Mouse (Mus musculus) left cerebral cortex, postnatal 10 days (tissue): ENCODE results near the gene Grip2. TPM values are rescaled to one million over a fixed set of nuclear protein-coding genes. Genes with fewer than 3 reads are reported as not detected.

Experiments used
- DNase-seq, 2 experiments: peaks; one replicate each; pipeline ENCODE4 v3.0.0; 2021 to 2022; ENCODE audit warnings: low spot score in 2 of 2, mixed read lengths in 1 of 2; ENCODE audit errors: extremely low spot score in 1 of 2
- intact Hi-C: fragments of 180-260 bp; cut with DNase I; formaldehyde crosslinking; loops from one replicate; pipeline ENCODE4 v1.15.1; 2025
- total RNA-seq, 2 experiments: library from RNA; stranded (reverse); gene quantifications; 2 replicates each; pipeline ENCODE4 v1.2.3; 2021

Gene Grip2
- total RNA-seq, 2 experiments from 2014 or later, result 19.2 to 19.7 TPM

DNA sequence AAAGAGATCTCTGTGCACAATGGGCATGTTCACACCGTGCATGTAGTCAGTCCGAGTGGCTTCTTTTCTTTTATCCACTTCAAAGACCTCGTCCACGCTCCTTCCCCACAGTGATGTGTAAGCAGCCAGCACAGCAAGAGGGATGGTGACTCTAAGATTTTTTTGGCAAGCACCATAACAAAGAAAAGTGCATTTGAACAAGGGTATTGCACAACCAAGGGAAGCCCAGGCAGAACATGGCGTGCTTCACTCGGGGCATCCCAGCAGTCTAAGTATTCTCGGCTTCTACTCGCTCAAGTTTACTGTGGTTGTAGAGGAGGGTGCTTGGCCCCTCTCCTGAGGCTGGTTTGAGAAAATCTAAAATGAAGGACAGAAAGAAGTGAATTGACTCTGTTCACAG lies 84.1 kb downstream of the Grip2 start:
- no peak for DNase-seq
- intact Hi-C loops, result loop anchor here (5.0 kb wide), 1 partner anchor 216 kb away; no protein-coding TSS in a partner anchor

DNA sequence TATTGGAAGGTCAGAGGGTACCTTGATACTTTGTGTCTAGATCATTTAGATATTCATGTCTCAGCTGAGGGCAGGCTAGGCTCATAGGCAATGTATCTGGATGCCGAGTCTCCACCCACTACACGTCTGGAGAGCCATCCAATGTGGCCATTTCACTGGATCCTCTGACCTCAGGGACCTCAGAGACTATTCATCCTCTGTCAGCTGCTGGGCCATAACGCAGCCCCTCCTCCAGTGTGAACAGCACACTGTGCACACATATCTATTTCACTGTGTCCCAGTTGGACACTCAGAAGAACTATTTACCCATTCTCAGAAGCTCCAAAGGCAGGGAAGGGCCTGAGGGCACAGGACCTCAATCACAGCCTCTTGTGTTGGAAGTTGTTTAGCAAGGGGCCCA lies 84.6 kb downstream of the Grip2 start:
- intact Hi-C loops, result loop anchor here (5.0 kb wide), 1 partner anchor 215 kb away; no protein-coding TSS in a partner anchor
- no peak for DNase-seq

DNA sequence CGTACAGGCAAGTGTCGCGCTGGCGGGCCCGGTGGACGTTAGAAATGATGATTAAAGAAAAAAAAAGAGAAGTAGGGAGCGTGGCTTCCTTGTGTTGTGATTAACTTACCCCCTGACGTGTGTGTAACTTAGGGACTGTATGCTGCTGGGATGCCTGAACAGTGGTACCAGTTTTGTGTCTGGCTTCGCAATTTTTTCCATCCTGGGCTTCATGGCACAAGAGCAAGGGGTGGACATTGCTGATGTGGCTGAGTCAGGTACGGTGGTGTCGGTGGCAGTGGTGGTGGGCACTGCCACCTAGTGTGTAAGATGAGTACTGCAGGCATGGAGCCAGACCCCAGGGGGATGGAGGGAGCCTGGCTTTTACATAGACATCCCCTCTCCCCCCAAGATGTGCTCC lies 86.0 kb downstream of the Grip2 start:
- peak in 1 of 2 experiments; percentile 57 for DNase-seq
- intact Hi-C loops, result loop anchor here (1.0 to 5.0 kb wide), 2 partner anchors 165 to 214 kb away; no protein-coding TSS in a partner anchor

DNA sequence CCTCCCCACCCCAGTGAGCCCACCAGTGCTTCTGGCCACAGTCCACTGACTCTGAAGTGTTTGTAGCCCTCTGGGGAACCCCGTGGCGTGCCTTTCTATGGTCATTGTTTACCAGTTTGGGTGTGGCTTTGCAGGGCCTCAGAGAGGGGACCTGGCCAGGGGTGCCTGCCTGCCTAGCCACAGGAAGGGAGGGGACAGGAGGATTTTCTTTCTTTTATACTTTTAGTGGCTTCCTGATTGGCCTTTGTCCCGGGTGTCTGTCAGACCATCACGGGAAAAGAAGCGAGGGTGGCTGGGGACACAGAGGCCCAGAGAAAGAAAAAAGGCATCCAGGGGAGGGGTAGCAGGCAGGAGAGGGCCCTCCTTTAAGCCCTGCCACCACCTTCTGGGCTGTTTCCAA lies 89.0 kb downstream of the Grip2 start:
- intact Hi-C loops, result no loop called here
- peak in 1 of 2 experiments; percentile 70 for DNase-seq

DNA sequence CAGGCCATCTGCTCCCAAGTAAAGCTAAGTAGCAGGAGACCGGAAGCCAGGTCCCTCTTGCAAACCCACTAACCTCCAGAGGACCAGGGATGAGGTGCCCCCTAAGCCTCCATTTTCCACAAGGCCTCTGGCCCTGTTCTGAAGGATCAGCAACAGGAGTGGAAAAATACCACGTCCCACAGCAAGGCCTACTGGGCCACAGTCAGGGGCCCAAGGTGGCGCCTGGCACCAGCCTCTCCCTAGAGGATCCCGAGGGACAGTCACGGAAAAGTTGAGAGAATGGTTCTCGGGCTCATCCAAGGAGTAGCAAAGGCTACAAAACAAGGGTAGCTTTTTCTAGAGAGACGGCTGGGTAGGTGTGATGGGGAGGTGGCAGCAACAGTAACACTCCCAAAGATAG lies 89.6 kb downstream of the Grip2 start:
- DNase-seq, result no peak
- intact Hi-C loops, result no loop called here

DNA sequence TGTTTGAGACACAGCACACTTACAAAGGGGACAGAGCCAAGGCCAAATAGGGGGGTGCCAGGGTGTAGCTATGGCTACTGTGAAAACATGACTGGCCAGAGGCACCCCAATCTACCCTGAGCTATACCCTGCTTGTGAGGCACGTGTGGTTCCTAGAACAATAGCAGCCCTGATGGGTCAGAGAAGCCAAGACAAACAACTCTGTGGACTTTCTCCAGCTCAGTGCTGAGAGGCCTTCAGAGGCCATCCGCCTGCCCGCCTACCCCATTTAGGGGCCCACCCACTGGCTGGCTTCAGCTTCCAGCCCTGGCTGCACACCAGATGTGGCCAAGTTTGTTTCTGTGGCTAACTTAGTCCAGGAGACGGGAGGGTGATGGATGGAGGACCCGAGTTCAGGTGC lies 90.6 kb downstream of the Grip2 start:
- intact Hi-C loops, result no loop called here
- peak in 1 of 2 experiments; percentile 86 for DNase-seq

DNA sequence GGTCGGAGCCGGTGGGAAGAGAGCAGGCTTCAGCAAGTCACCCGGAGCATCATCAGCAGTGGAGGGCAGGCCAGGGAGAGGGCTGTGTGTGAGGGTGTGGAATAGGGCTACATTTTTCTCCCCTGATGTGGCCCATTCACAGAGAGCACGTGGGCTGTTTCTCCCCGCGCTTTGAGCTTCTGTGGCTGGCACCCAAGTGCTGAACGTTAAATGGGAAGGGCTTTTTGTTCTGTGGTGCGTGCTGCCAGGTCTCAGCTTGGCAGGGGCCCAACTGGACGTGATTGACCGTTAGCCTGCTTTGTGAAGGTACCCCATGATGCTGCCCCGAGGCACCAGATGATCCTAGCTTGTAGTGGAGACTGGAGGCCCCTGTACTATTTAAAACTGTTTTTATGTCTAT lies 94.9 kb downstream of the Grip2 start:
- intact Hi-C loops, result no loop called here
- peak in 1 of 2 experiments; percentile 68 for DNase-seq

DNA sequence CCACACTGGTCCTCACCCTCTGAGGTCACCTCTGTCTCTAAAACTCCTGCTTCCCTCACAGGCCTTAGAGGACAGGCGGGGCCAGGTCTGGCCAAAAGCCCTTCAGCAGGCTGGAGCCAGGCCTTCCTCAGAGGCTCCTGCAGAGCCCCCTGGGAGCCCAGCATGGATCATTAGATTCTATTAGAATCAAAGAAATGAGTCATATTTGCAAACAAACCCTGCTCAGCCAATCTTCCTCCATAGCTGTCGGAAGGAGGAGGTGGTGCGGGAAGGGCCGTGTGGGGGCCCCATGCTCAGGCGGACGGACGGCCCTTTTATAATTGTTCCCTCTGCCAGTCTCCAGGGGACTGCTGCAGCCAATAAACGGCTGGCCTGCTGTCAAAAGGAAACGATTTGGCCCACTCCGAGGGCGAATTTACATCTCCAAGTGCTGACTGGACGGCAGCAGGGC lies 97.3 kb downstream of the Grip2 start:
- DNase-seq, result peak in 1 of 2 experiments; percentile 83
- intact Hi-C loops, result no loop called here

DNA sequence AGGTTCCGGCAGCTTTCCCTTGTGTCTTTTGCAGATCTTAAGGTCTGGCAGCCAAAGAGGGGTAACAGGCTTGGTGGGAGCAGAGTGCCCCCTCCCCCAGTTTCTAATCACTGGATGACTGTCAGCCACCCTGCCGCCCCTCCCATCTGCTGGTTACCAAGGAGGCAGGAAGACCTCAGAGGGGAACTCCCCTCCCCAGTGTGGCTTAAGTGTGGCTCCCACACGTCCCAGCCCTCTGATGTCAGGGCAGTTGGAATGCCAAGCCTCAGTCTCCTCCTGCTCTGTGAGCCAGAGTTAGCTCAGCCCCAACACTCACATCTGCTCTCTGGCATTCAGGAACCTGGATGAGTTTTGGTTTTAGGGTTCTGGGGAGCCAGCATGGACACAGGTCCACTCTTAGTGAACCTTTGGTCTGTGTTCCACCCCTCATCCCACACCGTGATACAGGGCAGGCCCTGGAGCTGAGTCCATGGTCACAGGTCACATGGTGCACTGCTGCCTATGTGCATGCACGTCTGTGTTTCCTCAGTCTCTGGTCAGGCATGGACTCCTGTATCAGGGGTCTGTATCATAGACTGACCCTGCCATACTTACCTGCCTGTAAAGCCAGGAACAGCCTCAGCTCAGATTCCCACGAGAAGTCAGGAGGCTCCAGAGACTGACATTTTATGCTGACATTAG lies 98.0 kb downstream of the Grip2 start:
- no peak for DNase-seq
- intact Hi-C loops, result no loop called here

DNA sequence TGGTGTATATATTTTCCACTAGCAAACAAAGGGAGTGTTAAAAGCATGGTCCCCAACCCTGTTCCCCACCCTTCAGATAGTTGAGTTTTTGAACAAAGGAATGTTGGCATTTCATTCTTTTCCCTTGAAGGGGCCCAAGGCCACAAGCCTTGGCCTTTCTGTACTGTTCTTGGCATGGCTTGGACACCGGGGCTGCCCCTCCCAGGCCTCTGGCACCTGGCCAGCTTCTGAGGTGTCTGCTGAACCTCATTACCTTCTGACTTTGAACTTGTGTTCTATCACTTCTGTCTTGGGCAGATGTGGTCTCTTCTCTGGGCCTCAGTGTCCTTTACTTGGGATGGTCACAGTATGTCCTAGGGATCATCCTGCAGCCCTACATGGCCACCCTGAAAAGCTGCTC lies 99.7 kb downstream of the Grip2 start:
- intact Hi-C loops, result no loop called here
- DNase-seq, result peak in 1 of 2 experiments; percentile 66

DNA sequence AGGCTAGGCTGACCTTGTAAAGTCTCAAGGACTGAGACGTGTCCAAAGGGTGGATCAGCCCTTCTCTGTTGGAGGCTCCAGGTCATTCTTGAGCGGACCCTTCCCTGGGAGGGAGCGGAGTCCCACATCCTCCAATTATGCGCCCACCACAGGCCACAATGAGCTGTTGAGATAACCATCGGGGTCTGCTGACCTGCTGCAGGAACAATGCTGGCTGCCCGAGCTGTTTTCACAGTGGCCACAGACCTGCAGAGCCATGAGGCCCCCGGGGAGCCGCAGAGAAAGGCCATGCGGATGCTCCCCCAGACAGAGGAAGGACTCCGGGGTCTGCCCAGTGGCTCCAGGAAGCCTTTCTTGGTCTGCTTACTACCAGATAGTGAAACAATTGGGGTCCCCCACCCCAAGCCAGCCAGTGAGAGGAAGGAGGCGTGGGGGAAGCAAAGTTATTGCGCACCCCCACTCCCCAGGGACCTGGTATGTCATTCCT lies 105.8 kb downstream of the Grip2 start:
- intact Hi-C loops, result loop anchor here (5.0 kb wide), 1 partner anchor 34 kb away; no protein-coding TSS in a partner anchor
- peak in 1 of 2 experiments; percentile 86 for DNase-seq

DNA sequence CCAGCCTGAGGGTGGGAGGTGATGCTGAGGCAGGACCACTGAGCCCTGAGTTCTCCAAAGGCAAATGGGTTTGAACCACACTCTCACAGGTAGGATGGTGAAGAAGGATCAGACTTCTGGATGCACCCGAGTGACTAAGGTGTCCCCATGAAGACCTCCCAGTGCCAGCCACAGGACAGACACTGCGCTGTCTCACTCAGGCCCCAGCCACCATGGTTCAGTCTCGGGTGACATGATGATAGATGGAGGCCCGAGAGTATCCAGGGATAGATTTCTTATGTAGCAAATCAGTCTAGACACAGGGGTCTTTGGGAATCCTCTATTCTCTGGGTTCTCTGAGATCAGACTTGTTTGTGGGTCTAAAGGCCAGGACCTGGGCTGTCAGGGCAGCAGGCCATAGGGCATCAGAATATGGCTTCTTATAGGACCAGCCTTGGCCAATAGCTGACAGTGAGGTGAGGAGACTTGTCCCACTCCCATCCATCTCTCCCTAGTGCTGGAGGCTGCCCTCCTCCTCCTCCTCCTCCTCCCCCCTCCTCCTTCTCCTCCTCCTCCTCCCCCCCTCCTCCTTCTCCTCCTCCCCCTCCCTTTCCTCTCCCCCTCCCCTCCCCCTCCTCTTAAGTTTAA lies 106.3 kb downstream of the Grip2 start:
- intact Hi-C loops, result loop anchor here (5.0 kb wide), 1 partner anchor 33 kb away; no protein-coding TSS in a partner anchor
- DNase-seq, result no peak

DNA sequence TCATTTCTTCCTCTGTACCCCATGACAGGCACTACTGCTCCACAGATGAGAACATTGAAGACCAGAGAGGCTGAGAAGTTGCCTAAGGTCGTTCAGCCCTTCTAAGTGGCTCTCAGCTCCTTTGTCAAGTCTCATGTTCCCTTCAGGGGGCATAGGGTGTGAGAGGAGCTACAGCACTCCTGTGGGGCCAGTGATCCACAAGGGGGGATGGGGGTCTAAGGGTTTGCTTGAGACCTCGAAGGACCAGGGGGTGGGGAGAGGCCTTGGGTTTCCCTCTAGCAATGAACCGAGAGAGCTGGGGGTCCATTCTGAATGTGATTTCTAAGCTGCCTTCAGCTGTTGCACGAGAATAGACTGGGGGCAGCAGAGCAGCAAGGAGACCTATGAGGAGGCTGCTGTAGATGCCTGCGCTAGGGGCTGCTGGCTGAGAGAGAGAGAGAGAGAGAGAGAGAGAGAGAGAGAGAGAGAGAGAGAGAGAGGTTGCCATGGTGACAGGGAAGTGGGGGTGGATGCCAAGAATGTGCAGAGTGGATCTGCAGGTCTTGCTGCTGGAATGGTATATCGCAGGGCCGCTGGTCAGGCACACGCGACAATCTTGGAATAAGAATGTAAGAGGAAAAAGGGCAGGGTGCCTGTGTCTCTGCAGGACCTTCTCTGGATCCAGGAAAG lies 107.1 kb downstream of the Grip2 start:
- intact Hi-C loops, result loop anchor here (5.0 kb wide), 1 partner anchor 33 kb away; no protein-coding TSS in a partner anchor
- peak; percentile 64 to 76 for DNase-seq

DNA sequence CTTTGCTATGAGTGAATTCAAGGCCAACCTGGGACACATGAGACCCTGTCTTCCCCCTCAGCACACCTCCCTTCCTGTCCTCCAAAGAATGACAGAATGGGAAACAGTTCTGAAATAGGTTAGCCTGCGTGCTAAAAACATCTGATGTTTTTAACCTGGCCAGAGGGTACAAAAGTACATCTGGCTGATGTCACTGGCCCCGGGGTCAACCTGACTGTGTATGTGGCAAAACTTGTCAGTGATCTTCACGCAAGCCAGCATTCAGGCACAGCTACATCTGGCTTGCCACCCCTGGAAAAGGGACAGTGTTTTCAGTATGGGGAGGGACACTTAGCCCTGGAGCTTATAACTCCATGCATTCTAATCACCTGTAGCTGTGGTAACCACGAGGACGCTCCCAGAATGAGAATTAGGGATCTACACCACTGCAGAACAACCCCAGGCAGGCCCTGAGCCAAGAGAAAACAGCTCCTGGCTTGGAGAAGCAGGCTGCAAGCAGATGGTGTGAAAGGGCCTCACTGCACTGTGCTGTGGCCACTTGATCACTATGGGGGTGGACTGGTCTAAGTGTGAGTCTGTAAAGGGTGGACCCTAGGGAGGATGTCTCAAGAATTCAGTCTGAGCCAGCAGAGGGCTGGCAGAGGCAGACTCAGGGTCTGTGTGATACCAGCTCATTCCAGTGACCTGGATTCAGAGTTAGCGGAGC lies 107.9 kb downstream of the Grip2 start:
- peak; percentile 71 to 73 for DNase-seq
- intact Hi-C loops, result no loop called here

DNA sequence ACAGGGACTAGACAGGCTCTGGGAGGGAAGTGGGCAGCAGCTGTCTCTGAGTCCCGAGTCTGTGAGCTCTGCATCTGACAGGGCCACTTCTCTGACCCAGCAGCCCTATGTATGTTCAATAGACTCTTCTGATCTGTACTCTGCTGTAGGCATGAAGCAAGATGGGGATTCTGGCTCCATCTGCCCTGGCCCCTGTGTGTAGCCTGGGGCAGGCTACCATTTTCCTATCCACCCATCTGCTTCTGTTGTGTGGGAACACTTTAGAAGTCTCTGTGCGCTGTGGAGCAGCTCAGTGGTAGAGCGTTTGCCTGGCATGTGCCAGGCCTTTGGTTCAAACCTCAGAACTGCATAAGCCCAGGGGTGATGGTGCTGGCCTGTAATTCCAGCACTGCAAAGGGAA lies 108.4 kb downstream of the Grip2 start:
- intact Hi-C loops, result no loop called here
- no peak for DNase-seq

DNA sequence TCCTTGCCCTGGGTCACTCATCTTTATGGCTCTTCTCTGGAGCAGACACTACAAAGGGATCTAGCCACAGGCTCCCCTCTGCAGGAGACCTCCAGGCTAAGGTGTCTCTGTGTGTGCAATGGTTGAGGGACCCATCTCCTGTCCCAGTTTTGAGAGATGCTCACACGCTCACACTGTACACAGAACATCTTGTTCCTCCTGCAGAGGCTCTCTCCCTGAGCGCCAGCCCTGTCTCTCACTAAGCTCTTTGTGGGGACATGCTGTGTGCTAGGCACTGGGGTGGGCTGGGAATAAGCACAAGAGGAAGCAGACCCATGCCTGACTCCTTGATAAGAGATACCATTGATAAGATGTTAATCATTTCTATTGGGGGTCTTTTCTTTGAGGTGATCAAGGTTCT lies 109.0 kb downstream of the Grip2 start:
- no peak for DNase-seq
- intact Hi-C loops, result no loop called here

DNA sequence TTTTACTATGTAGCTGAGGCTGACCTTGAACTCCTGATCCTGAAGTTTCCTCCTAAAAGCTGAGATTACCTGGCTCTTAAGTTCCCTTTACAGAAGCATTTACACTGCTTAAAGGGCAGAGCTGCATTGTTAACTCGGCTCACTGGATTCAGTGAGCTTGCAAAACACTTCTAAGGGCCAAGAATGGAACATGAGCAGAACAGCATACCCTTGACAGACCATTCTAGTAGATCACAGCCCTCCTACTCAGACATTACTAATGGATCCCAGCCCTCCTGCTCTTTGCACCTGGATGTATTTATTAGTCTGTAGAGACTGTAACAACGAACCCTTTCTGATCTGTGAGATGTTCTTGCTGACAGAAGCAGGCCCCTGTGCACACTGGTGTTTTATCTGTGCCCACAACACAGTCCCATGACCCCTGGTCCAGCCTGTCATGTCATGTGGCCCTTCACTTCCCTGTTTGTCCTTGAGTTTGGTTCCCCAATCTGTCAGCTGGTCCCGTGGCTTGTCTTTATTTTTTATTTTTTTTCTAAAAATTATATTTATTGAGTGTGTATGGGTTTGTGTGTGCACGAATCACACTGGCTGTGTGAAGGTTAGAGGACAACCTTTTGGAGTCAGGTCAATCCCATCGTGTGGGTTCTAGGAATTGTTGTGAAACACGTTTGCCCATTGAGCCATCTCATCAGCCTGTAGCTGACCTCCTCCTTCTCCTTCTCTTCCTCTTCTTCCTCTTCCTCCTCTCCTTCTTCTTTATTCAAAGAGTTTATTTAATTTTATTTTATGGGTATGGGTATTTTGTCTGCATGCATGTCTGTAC lies 110.9 kb downstream of the Grip2 start:
- intact Hi-C loops, result no loop called here
- no peak for DNase-seq

DNA sequence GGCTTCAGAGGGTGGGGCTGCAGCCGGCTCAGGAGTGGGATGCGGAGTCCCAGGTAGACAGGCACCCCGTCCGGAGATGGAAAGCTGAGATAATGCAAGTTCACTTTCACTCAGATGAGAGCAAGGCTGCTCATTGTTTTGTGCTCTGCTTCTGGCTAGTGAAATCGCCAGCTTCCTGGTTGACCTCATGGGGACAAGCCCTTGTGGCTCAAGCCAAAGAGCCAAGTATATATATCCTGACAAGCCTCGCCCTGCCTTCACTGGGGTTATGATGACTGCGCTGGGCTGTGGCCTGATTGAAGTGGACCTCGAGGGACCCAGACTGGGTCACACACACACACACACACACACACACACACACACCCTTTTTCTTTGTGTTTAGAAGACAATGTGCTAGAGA lies 112.0 kb downstream of the Grip2 start:
- DNase-seq, result peak in 1 of 2 experiments; percentile 62
- intact Hi-C loops, result no loop called here
